Mouse (Mus musculus) forebrain, embryonic 14.5 days (tissue): Measurements from ENCODE around the gene P4ha1. TPM values are rescaled to one million over a fixed set of nuclear protein-coding genes. Genes with fewer than 3 reads are reported as not detected.

Experiments used
- ATAC-seq: fragments of 200-750 bp; cut with Nextera tagmentation; 2 replicates; pipeline ENCODE4 v1.8.0; 2017; ENCODE audit warnings: mild to moderate bottlenecking, moderate library complexity
- DNase-seq: peaks from one replicate; pipeline ENCODE4 v3.0.0-alpha.2; 2015; ENCODE audit warnings: low spot score
- H3K27ac ChIP-seq: fragments of 300-500 bp; sonication (generic); 2 replicates; pipeline ENCODE4 v1.5.1; 2014; ENCODE audit warnings: low read depth, mild to moderate bottlenecking, control low read depth, low read length, moderate library complexity
- H3K27me3 ChIP-seq: fragments of 300-500 bp; sonication (generic); replicated peaks from 2 replicates; pipeline ENCODE4 v1.6.1; 2014; ENCODE audit warnings: low read length, control low read depth, mixed read lengths; ENCODE audit not compliant: control insufficient read depth, insufficient read depth
- H3K36me3 ChIP-seq: fragments of 300-500 bp; sonication (generic); 2 replicates; pipeline ENCODE4 v1.6.1; 2014; ENCODE audit warnings: low read length, control low read depth; ENCODE audit not compliant: control insufficient read depth, insufficient read depth
- H3K4me1 ChIP-seq: fragments of 300-500 bp; sonication (generic); 2 replicates; pipeline ENCODE4 v1.6.1; 2014; ENCODE audit warnings: antibody characterized with exemption, low read length, control low read depth; ENCODE audit not compliant: control insufficient read depth, insufficient read depth
- H3K4me2 ChIP-seq: fragments of 300-500 bp; sonication (generic); 2 replicates; pipeline ENCODE4 v1.6.1; 2014; ENCODE audit warnings: mild to moderate bottlenecking, control low read depth, low read length
- H3K4me3 ChIP-seq: fragments of 300-500 bp; sonication (generic); 2 replicates; pipeline ENCODE4 v1.5.1; 2014; ENCODE audit warnings: low read depth, low read length, control low read depth
- H3K9ac ChIP-seq: fragments of 300-500 bp; sonication (generic); 2 replicates; pipeline ENCODE4 v1.6.1; 2014; ENCODE audit warnings: mild to moderate bottlenecking, low read length, control low read depth, moderate library complexity
- H3K9me3 ChIP-seq: fragments of 300-500 bp; sonication (generic); replicated peaks from 2 replicates; pipeline ENCODE4 v1.6.1; 2016; ENCODE audit warnings: low read length, control low read depth, mixed read lengths; ENCODE audit not compliant: control insufficient read depth
- WGBS: fragments of 180-500 bp; shearing (Covaris S2); extraction: QIAGEN DNeasy Blood & Tissue Kit; methylation state at CpG from one replicate; pipeline ENCODE4 v1.1.7; 2014; 5-methylcytosine and 5-hydroxymethylcytosine counted together
- polyA plus RNA-seq: library from polyadenylated mRNA; unstranded; fragments of >200 nt; fragmentation: Nextera tagmentation; extraction: Ambion mirVana; gene quantifications from 2 replicates; pipeline ENCODE4 v1.2.1, GENCODE M21; 2014

Gene P4ha1
- polyA plus RNA-seq, 1 experiment from 2014 or later = 23.8 TPM

DNA sequence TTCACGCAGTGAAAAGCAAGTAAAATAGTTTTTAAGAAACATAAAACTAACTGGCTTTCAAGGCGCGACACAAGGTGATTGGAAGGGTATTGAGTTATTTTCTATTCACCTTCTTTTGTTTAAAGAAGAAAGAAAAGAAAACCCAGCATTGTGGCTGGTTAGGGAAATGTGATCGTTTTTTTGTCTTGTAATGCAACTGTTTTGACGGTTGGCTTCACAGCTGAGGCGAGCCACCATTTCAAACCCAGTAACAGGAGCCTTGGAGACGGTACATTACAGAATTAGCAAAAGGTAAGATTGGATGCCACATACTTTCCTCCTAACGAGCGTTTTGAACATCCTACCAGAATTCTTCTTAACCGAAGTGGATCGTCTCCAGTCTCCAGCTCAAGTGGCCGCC, 31.0 kb downstream of the P4ha1 start:
- ATAC-seq = no peak
- H3K9me3 ChIP-seq = no peaks in the 10 kb centered on the region
- H3K9ac ChIP-seq = no peak overlapping the region
- H3K4me3 ChIP-seq = no peak overlapping the region
- H3K4me1 ChIP-seq = no peaks in the 10 kb centered on the region
- H3K27ac ChIP-seq = no peak overlapping the region
- 23% methylated on average over 12 of the region's 12 CpGs for WGBS
- no peak for DNase-seq
- no peaks in the 10 kb centered on the region for H3K27me3 ChIP-seq
- peaks cover 41% of the 10 kb centered on the region for H3K36me3 ChIP-seq
- H3K4me2 ChIP-seq = no peak overlapping the region

DNA sequence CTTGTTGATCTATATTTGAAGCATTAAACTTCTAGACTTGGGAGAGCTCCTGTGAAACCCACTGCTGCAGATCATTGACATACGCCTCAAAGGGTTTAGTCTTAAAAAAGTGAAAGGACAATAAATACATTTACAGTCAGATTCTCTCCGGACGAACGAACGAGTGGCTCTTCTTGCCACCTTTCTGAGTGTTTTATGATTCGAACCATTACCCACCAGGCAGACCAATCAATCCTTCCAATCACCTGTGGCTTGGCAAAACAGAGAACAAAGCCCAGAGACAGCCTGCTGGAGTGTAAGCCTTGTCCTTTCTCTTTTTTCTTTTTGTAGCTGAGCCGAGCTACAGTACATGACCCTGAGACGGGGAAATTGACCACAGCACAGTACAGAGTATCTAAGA, 31.9 kb downstream of the P4ha1 start:
- no peaks in the 10 kb centered on the region for H3K27me3 ChIP-seq
- H3K27ac ChIP-seq = no peak overlapping the region
- peaks cover 41% of the 10 kb centered on the region for H3K36me3 ChIP-seq
- no peak overlapping the region for H3K4me3 ChIP-seq
- H3K4me2 ChIP-seq = no peak overlapping the region
- H3K9me3 ChIP-seq = no peaks in the 10 kb centered on the region
- ATAC-seq (no peak), DNase-seq (no peak)
- H3K4me1 ChIP-seq = no peaks in the 10 kb centered on the region
- 76% methylated on average over 8 of the region's 8 CpGs for WGBS
- no peak overlapping the region for H3K9ac ChIP-seq

DNA sequence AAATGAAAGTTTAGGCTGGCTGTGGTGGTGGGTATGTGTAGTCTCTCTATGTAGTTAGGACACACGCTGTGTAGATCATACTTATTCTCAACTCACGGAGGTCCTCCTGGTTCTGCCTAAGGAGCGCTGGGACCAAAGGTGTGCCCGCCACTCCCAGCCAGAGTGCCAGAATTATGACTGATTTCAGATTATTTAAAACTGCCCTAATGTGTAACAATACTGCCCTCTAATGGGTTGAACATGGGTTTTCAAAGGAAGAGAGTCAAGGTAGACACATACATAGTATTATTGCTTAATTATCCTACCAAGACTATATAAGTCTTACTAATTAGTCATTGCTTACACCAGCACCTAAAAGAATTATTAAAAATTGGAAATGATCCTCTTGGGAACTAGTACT, 35.6 kb downstream of the P4ha1 start:
- no peak overlapping the region for H3K4me3 ChIP-seq
- H3K4me1 ChIP-seq = no peaks in the 10 kb centered on the region
- DNase-seq (no peak), ATAC-seq (no peak)
- no peak overlapping the region for H3K27ac ChIP-seq
- no peaks in the 10 kb centered on the region for H3K27me3 ChIP-seq
- H3K9me3 ChIP-seq = no peaks in the 10 kb centered on the region
- H3K36me3 ChIP-seq = peaks cover 47% of the 10 kb centered on the region
- H3K4me2 ChIP-seq = no peak overlapping the region
- no peak overlapping the region for H3K9ac ChIP-seq
- 89% methylated on average over 4 of the region's 4 CpGs for WGBS

DNA sequence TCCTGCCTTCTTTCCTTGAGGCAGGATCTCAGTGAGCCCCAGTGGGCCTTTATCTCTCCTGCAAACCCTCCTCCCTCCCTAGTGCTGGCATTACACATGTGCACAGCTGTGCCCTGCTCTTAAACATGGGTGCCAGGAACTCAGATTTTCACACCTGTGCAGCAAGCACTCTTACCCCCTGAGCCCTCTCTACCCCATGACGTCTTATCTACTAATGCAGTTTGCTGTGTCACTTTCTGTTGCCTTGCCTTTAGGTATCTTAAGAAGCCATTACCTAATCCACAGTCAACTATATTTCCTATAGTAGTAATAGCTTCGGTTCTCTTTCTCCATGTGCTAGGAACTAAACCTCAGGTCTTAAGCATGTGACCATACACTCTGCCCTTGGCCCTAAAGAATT, 40.1 kb downstream of the P4ha1 start:
- no peaks in the 10 kb centered on the region for H3K9me3 ChIP-seq
- H3K4me3 ChIP-seq = no peak overlapping the region
- WGBS = 97% methylated on average over 2 of the region's 2 CpGs
- H3K4me2 ChIP-seq = no peak overlapping the region
- no peaks in the 10 kb centered on the region for H3K27me3 ChIP-seq
- H3K36me3 ChIP-seq = peaks cover 69% of the 10 kb centered on the region
- no peaks in the 10 kb centered on the region for H3K4me1 ChIP-seq
- DNase-seq (no peak), ATAC-seq (no peak)
- H3K9ac ChIP-seq = no peak overlapping the region
- H3K27ac ChIP-seq = no peak overlapping the region

DNA sequence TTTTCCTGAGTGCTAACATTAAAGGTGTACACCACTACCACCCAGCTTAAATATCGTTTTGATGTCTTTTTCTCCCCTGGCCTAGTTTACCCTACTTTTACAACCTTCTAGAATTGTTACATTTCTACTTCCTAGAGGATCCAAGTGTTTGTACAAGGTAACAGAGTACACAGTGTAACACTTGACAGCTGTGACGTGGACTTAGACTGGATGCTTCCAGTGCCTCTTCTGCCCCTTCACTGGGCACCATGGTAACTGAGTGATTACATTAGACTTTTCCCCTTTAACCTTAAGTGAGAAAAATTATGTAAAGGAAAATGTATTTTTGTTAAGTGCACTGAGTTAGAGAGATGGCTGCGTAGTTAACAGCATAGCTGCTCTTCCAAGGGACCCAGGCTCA, 41.5 kb downstream of the P4ha1 start:
- Histone ChIP-seq H3K4me2 (no peak overlapping the region), H3K4me1 (no peaks in the 10 kb centered on the region), H3K36me3 (peaks cover 80% of the 10 kb centered on the region), H3K27ac (no peak overlapping the region), H3K9ac (no peak overlapping the region), H3K4me3 (no peak overlapping the region), H3K9me3 (no peaks in the 10 kb centered on the region), H3K27me3 (no peaks in the 10 kb centered on the region)
- DNase-seq (no peak), ATAC-seq (no peak)
- WGBS = 91% methylated on average over 3 of the region's 3 CpGs

DNA sequence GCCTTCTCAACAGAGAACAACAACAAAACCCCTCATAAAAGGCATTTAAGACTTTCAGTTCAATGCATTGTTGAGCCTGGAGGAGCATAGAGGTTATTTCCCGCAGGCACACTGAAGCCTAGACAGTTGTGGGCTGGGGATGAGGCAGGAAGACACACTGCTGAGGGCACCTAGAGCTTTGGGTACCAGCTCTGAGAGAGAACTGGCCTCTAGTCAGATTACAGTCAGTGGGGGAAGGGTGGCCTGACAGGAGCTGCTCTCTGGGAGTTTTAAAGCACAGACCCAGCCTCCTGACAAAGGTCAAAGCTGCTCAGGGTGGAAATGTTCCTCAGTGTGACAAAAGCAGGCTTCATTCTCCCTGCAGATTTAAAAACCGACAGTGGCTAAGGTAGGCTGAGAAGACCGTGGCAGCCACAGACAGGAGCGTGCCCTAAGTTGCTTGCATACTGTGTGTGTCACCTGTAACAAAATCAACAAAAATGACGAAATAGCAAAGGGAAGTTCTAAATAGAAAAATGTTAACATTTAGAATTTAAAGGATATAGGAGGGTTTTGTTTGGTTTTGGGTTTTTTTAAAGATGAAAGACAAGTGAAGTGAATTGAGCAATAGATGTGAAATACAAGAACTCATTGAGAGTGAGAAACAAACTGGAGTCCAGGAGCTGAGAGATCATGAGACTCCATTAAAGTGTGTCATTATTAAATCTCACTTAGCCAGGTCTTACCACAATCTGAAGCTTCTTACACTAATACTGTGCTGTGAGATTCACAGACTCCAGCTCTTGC, 42.9 kb downstream of the P4ha1 start:
- Histone ChIP-seq H3K9ac (no peak overlapping the region), H3K27ac (no peak overlapping the region), H3K36me3 (peaks cover 89% of the 10 kb centered on the region), H3K27me3 (no peaks in the 10 kb centered on the region), H3K4me1 (no peaks in the 10 kb centered on the region), H3K4me3 (no peak overlapping the region), H3K9me3 (no peaks in the 10 kb centered on the region), H3K4me2 (no peak overlapping the region)
- no peak for DNase-seq
- ATAC-seq = no peak
- 84% methylated on average over 5 of the region's 5 CpGs for WGBS

DNA sequence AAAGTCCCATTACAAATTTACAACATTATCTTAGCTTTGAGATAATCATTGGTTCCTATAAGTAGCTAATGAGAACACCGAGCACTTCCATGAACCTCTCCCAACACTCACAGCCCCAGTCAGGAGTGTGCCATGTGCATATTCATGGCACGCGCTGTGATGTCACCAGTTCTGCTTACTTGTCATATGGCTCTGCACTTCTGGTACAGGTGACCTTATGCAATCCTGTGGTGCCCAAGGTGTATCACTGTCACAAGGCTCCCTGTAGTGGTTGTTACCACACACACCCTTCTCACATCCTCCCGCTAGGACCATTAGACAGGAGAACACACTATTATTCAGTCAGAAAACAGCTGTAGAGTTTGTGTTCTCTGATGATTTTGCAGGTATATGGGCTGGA, 43.6 kb downstream of the P4ha1 start:
- ATAC-seq = no peak
- Histone ChIP-seq H3K27me3 (no peaks in the 10 kb centered on the region), H3K27ac (no peak overlapping the region), H3K4me1 (no peaks in the 10 kb centered on the region), H3K36me3 (peaks cover 90% of the 10 kb centered on the region), H3K4me3 (no peak overlapping the region), H3K9ac (no peak overlapping the region), H3K9me3 (no peaks in the 10 kb centered on the region), H3K4me2 (no peak overlapping the region)
- 94% methylated on average over 4 of the region's 4 CpGs for WGBS
- DNase-seq = no peak

DNA sequence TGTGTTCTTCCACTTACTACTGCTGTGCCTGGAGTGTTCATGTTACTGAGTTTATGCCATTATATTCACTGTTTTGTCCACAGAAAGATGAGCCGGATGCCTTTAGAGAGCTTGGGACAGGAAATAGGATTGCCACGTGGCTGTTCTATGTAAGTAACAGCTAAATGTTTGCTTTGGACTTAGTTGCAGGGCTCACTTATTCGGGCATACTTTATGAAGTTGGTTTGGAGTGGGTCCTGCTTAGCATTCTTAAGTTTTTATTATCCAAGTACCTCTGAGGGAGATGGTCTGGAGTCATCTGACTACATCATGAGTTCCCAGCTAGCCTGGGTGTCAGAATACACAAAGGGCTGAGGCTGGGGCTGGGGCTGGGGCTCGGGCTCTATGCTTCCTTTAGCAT, 44.1 kb downstream of the P4ha1 start:
- Histone ChIP-seq H3K4me2 (no peak overlapping the region), H3K27me3 (no peaks in the 10 kb centered on the region), H3K4me3 (no peak overlapping the region), H3K9ac (no peak overlapping the region), H3K9me3 (no peaks in the 10 kb centered on the region), H3K4me1 (no peaks in the 10 kb centered on the region), H3K36me3 (peaks cover 90% of the 10 kb centered on the region), H3K27ac (no peak overlapping the region)
- WGBS = 95% methylated on average over 4 of the region's 4 CpGs
- DNase-seq (no peak), ATAC-seq (no peak)

DNA sequence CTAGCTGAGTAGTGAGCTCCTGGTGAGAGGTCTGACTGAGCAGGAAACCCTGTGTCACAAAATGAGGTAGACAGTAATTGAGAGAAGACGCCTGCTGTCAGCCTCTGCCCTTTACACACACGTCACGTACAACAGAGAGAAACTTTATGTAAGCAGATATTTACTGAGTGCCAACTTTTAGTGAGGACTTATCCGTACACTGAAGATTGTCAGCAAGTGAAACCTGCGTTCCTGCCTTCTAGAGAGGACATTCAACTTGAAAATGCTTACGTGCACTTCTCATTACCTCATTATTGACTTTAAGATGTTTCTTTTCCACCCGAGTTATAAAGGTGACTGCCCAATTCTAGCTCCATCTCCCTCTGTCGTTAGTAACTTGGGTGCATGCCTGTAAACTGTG, 45.6 kb downstream of the P4ha1 start:
- Histone ChIP-seq H3K4me3 (no peak overlapping the region), H3K4me1 (no peaks in the 10 kb centered on the region), H3K36me3 (peaks cover 86% of the 10 kb centered on the region), H3K4me2 (no peak overlapping the region), H3K9ac (no peak overlapping the region), H3K27ac (no peak overlapping the region), H3K27me3 (no peaks in the 10 kb centered on the region), H3K9me3 (no peaks in the 10 kb centered on the region)
- DNase-seq (no peak), ATAC-seq (no peak)
- 87% methylated on average over 8 of the region's 8 CpGs for WGBS
